Mouse (Mus musculus) effector memory CD4-positive, alpha-beta T cell, adult 5 months (primary cell): ENCODE data around the gene Nr1i3. TPM values are rescaled to one million over a fixed set of nuclear protein-coding genes. Genes with fewer than 3 reads are reported as not detected.

Source experiments
- polyA plus RNA-seq: library from polyadenylated mRNA; unstranded; fragments of 100-300 nt; shearing (Covaris generic); gene quantifications from one replicate; pipeline ENCODE4 v1.2.1, GENCODE M21; 2017

Nr1i3 gene
- 0.24 TPM for polyA plus RNA-seq

DNA sequence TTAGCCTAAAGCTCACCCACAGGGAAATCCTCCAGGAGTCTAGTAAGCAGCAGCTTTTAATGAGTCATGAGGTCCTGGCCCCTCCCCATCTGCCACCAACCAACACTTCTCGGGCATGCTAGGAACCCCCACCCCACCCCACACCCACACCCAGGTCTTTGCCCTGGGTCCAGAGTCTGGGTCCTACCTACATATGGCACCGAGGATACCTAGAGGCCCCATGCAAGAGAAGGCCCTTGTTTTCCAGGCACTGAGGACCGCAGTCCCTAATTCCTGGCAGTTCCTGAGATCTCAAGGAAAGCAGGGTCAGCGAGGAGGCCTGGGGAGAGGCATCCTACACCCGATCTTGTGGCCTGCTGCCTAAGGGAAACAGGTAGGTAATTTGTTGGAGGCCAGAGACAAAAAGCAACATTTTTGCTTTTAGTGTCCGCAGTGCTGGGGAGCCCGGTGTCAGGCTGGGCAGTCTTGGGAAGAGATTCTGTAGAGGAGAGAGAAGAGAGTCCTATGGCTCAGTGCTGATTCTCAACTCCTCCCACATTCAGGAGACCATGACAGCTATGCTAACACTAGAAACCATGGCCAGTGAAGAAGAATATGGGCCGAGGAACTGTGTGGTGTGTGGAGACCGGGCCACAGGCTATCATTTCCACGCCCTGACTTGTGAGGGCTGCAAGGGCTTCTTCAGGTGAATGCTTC, at the start of gene Nr1i3:
Gene Nr1i3, plus strand, starts transcription at position 170 of the 696 bp plus-strand sequence.

DNA sequence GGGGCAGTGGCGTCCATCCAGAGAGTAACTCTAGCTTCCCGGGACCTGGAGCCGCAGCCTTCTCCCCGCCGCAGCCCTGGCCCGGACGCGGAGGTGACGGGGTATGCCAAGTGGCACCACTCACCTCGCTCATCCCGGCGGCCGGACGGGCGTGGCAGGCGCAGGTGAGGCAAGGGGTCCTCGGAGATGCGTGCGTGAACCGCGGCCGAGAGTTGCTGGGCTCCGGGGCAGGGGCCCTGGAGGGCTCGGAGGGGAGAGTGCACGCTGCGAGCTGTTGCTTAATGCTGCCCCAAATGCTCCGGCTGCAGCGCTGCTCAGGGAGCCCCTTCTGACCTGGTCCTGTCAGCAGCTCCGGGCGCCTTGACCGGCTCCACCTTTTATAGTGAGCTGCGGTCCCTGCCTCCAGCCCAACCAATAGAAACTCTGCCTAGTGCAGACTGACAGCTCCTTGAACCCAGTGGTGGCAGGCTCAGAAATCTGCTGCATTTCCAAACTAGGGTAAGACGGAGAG, 17.8 kb upstream of the Nr1i3 start, which contains the start of gene Pcp4l1:
Gene Pcp4l1, minus strand, starts transcription at position 382 of the 511 bp plus-strand sequence.

DNA sequence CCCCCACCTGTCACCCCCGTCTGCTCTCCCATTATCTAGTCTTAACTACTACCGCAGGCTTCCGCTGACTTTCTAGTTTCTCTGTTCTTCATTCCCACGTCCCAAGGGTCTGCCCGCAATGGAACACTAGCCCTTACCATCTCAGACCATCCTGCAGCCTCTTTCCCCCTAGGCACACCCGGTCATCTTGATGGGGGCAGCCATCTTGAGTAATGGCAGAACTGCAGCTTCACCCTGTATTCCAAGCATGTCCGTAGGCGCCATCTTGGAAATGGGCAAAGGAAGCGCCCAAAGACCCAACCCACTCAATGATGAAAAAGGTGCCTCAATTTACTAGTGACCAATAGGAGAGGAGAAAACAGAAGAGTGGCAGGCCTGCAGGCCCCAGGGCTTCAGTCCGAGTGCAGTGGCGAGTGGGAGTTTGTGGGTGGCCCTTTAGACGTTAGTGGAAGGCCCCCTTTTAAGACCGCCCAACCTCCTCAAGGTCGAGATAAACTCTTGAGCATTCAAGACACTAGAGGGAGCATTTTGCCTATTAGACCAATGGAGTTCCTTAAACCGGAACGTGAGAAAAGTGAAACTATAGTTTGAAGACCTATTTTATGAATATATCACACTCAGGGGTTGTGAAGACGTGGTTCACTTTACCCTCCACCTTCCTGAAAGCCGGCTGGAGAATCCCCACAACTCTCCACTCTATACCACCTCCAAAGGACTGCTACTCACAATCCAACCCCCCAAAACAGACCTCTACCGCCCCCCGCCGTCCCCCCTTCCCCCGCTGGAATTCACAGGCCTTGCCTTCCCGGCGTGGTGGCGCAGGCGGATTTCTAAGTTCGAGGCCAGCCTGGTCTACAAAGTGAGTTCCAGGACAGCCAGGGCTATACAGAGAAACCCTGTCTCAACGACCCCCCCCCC, 8.7 kb downstream of the Nr1i3 start, which contains the start of gene Tomm40l:
Gene Tomm40l, minus strand, starts transcription at position 277 of the 918 bp plus-strand sequence.

DNA sequence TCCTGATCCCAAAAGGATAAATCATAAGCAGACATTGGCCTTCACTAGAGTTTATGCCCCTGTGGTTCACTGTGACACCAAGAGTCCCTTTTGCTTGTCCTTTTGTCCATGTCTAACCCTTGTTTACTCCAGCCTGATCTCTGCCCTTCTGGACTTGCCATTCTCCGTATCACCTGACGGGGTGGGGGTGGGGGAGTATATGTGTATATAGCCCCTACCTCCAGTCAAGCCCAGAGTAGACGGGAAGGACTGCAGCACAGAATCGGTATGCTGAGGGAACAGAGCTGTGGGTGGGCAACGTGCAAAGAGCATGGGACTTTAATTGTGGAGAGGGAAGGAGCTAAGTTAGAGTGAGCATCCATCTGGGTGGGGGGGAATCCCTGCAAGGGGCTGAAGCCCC, 11.1 kb downstream of the Nr1i3 start, which contains the start of gene Apoa2:
Gene Apoa2, plus strand, starts transcription at position 198 of the 400 bp plus-strand sequence.

DNA sequence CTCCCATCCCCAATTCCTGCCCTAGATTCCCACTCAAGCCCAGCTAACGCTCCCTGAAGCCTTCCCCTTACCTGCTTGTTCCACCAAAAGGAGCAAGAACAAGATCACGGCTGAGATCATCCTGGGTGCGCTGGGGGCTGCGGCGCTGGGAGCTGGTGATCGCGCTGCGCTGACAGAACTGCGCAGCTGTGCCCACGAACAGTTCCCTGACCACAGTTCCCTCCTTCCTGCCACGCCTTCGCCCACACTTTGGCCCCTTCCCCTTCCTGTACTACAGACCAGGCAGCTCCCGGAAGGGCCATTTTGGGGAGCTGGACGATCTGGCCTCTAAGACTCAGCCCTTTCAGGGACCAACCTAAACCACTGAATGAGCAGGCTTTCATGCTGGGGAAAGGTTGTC, 20.4 kb downstream of the Nr1i3 start, which contains the start of gene Fcer1g:
Gene Fcer1g, minus strand, starts transcription at position 240 of the 400 bp plus-strand sequence.

DNA sequence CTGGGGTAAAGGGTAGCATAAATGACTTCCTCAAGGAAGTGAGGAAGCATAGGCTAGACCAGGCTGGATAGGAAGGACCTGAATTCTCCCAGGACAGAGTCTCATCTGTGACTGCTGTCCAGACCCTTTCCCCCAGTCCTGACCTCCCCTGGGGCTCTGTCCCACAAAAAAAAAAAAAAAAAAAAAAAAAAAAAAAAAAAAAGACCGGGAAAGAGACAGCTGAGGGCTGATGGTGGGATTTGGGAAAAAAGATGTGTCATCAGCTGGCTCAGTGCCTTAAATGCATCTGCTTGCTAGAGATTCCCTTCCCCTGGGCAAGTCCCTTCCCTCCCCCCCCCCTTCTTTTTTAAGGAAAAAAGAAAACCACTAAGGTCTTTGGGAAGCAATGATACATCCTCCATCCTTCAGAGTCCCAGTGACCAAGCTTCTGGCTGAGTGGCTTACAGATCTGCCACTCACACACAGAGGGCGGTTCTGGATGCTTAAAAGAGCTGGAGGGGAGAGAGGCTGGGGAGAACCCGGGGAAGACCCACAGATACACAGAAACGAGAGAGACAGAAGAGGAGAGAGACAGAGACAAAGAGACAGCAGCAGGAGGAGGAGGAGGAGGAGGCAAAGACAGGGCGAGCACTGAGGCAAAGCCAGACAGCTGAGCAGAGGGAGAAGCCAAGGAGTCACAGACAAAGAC, 36.3 kb downstream of the Nr1i3 start, which contains the start of gene Adamts4:
Gene Adamts4, plus strand, starts transcription at position 509 of the 688 bp plus-strand sequence.

DNA sequence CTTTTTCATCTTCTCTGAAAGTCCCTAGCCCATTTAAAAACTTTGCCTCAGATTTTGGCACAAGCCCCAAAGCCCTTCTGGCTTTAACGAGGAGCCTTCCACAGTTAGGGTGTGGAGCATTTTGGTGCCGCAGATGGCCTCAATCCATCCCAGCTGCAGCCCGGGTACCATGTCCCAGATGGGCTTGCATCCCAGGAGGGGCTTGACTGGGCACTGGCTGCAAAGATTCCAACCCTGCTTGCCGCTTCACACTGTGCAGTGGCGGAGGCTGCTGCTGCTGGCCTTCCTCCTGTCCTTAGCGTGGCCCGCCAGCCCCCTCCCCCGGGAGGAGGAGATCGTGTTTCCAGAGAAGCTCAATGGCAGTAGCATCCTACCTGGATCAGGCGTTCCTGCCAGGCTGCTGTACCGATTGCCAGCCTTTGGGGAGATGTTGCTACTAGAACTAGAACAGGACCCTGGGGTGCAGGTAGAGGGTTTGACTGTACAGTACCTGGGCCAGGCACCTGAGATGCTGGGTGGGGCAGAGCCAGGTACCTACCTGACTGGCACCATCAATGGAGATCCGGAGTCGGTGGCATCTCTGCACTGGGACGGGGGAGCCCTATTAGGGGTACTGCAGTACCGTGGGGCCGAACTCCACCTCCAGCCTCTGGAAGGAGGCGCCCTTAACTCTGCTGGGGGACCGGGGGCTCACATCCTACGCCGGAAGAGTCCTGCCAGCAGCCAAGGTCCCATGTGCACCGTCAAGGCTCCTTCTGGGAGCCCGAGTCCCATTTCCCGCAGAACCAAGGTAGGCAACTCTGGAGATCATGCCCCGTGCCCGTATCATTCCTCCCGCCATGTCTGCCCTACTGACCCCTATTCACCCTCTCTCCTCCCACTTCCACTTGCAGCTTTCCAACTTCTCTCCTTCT, 37.2 kb downstream of the Nr1i3 start, which contains the start of gene Ndufs2:
Gene Ndufs2, minus strand, starts transcription at position 709 of the 914 bp plus-strand sequence.

DNA sequence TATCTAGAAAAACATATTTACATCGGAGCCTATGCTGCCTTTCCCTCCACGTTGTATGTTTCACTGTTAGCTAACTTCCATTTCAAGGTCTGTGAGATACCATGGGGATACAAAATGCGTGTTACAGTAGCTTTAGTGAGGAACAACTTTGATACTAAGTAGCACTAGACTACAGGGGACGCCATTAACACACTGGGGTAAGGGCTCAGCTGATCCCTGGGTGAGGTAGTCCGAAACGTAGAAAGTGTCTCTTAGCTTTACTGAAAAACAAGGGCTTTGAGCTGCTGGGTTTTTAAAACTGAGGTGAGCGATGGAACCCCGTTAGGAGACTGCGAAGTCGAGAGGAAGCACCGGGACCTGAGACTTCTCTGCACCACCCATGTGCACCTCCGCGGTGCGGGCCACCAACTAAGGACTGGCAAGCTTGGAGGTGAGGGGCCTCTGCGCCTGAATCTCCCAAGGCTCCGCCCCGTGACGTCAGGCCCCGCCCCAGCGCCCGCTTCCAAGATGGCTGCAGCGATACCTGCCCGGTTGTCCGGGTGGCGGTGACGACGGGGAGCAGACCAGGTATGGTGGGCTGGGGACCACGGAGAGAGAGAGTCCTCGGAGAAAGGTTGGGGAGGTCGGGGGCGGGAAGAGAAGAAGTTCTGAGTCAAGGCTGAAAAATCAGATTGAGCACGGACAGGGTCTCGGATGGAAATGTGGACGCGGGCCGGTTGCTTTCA, 56.2 kb downstream of the Nr1i3 start, which contains the start of gene B4galt3:
Gene B4galt3, plus strand, starts transcription at position 481 of the 725 bp plus-strand sequence.

Other genes with a start within 250 kb of the Nr1i3 start
- 17.0 TPM for gene Fcgr2b, start 237.4 kb upstream of the Nr1i3 start, polyA plus RNA-seq
- not detected for gene Fcgr4, start 195.1 kb upstream of the Nr1i3 start, polyA plus RNA-seq
- 1.2 TPM for gene Fcgr3, start 149.0 kb upstream of the Nr1i3 start, polyA plus RNA-seq
- 1.4 TPM for gene Cfap126, start 100.1 kb upstream of the Nr1i3 start, polyA plus RNA-seq
- gene Sdhc, start 63.4 kb upstream of the Nr1i3 start, polyA plus RNA-seq = 124 TPM
- not detected for gene Mpz, start 63.3 kb upstream of the Nr1i3 start, polyA plus RNA-seq
- not detected for gene Pcp4l1, start 17.7 kb upstream of the Nr1i3 start, polyA plus RNA-seq
- 19.9 TPM for gene Tomm40l, start 8.5 kb downstream of the Nr1i3 start, polyA plus RNA-seq
- gene Apoa2, start 11.1 kb downstream of the Nr1i3 start, polyA plus RNA-seq = not detected
- gene Fcer1g, start 20.4 kb downstream of the Nr1i3 start, polyA plus RNA-seq = 0.96 TPM
- not detected for gene Adamts4, start 36.5 kb downstream of the Nr1i3 start, polyA plus RNA-seq
- 98.0 TPM for gene Ndufs2, start 37.4 kb downstream of the Nr1i3 start, polyA plus RNA-seq
- gene B4galt3, start 56.4 kb downstream of the Nr1i3 start, polyA plus RNA-seq = 48.0 TPM
- 69.2 TPM for gene Ppox, start 67.2 kb downstream of the Nr1i3 start, polyA plus RNA-seq
- 44.2 TPM for gene Usp21, start 74.0 kb downstream of the Nr1i3 start, polyA plus RNA-seq
- 47.4 TPM for gene Ufc1, start 81.1 kb downstream of the Nr1i3 start, polyA plus RNA-seq
- 23.9 TPM for gene Dedd, start 115.2 kb downstream of the Nr1i3 start, polyA plus RNA-seq
- gene Nit1, start 131.7 kb downstream of the Nr1i3 start, polyA plus RNA-seq = 27.7 TPM
- 116 TPM for gene Pfdn2, start 131.7 kb downstream of the Nr1i3 start, polyA plus RNA-seq
- not detected for gene Klhdc9, start 146.8 kb downstream of the Nr1i3 start, polyA plus RNA-seq
- not detected for gene Nectin4, start 156.1 kb downstream of the Nr1i3 start, polyA plus RNA-seq
- gene Arhgap30, start 175.0 kb downstream of the Nr1i3 start, polyA plus RNA-seq = 131 TPM
- 55.7 TPM for gene Usf1, start 197.3 kb downstream of the Nr1i3 start, polyA plus RNA-seq
- 1.3 TPM for gene Tstd1, start 204.9 kb downstream of the Nr1i3 start, polyA plus RNA-seq
- gene F11r, start 223.6 kb downstream of the Nr1i3 start, polyA plus RNA-seq = not detected